Mouse (Mus musculus): ENCODE data around the gene Ube2a.

DNA sequence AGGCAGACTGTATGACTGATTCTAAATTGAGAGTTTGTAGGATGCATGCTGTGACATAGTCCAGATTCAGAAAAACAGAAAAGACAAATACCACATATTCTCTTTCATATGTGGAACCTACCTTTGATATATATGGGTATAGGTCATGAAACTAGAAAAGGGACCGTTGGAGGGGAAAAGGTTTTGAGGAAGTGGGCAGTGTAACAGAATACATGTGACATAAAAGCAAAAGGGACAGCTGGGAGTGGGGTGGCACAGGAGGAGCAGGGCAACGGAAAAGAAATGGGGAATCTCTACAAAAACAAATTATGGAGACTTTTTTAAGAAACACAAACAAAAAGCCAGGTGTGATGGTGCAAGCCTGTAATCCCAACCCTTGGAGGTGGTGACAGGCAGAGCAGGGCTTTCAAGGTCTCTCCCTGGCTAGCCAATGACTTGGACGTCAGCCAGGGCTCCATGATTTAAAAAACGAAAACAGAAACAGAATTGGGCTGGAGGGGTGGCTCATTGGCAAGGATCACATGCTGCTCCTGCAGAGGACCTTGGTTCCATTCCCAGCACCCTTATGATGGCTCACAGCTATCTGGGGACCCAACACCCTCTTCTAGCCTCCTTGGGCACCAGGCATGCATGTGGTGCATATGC is 30.2 kb upstream of the Ube2a start:
- TF ChIP-seq CTCF (IDR thresholded peaks at IDR 0.05; ENCODE audit: low read depth, low read length) (no peak), POLR2AphosphoS5 (IDR thresholded peaks at IDR 0.05; ENCODE audit: insufficient replicate concordance, low read depth, low read length) (no peak), GATA1 (IDR thresholded peaks at IDR 0.05; ENCODE audit: borderline replicate concordance, low read length) (no peak)

All from G1E (cell line).